Mouse (Mus musculus): ENCODE measurements around the gene Ltbp3. TPM values are rescaled to one million over a fixed set of nuclear protein-coding genes. Genes with fewer than 3 reads are reported as not detected.
A peak's percentile ranks its signal among the peaks of the same experiment; 100 is the strongest.

Gene Ltbp3
- total RNA-seq, 2 experiments from 2014 or later = 23.8 to 23.9 TPM

GRCm38 (mm10) chr19:5746907-5747363 lies 6.2 kb downstream of the Ltbp3 start:
- intact Hi-C loops (cut with DNase I) = no loop called here

GRCm38 (mm10) chr19:5749476-5749875 lies 8.8 kb downstream of the Ltbp3 start:
- intact Hi-C loops (cut with DNase I) = no loop called here
- no peak for DNase-seq

More at GRCm38 (mm10) chr19:5746907-5747363, 6.2 kb downstream of the Ltbp3 start:
- DNase-seq = no peak

GRCm38 (mm10) chr19:5750951-5751350 lies 10.2 kb downstream of the Ltbp3 start:
- intact Hi-C loops (cut with DNase I) = no loop called here

GRCm38 (mm10) chr19:5751742-5752141 lies 11.0 kb downstream of the Ltbp3 start:
- intact Hi-C loops (cut with DNase I) = no loop called here
- DNase-seq = peak; percentile 61

More at GRCm38 (mm10) chr19:5750951-5751350, 10.2 kb downstream of the Ltbp3 start:
- no peak for DNase-seq

- intact Hi-C loops (cut with DNase I) = no loop called here
These were observed 15.7 kb downstream of the Ltbp3 start for GRCm38 (mm10) chr19:5756321-5756985.

GRCm38 (mm10) chr19:5756991-5757636 lies 16.4 kb downstream of the Ltbp3 start:
- intact Hi-C loops (cut with DNase I) = no loop called here
- peak; percentile 38 for DNase-seq

More at GRCm38 (mm10) chr19:5756321-5756985, 15.7 kb downstream of the Ltbp3 start:
- DNase-seq = no peak

- peak; percentile 64 for DNase-seq
- intact Hi-C loops (cut with DNase I) = no loop called here
These were observed 18.2 kb downstream of the Ltbp3 start for GRCm38 (mm10) chr19:5758878-5759403.

- no peak for DNase-seq
- intact Hi-C loops (cut with DNase I) = no loop called here
These were observed 22.5 kb downstream of the Ltbp3 start for GRCm38 (mm10) chr19:5763163-5763562.

- intact Hi-C loops (cut with DNase I) = no loop called here
- no peak for DNase-seq
These were observed 26.6 kb downstream of the Ltbp3 start for GRCm38 (mm10) chr19:5767271-5767670.

GRCm38 (mm10) chr19:5770311-5770710 lies 29.6 kb downstream of the Ltbp3 start:
- intact Hi-C loops (cut with DNase I) = loop anchor here (10.0 kb wide), 1 partner anchor 56 kb away; no protein-coding TSS in a partner anchor
- DNase-seq = no peak

GRCm38 (mm10) chr19:5770925-5771860 lies 30.5 kb downstream of the Ltbp3 start, which contains the start of gene Scyl1:
Scyl1 (minus strand) TSS chr19:5771419.
- DNase-seq = peak; percentile 95
- intact Hi-C loops (cut with DNase I) = loop anchor here (10.0 kb wide), 1 partner anchor 56 kb away; no protein-coding TSS in a partner anchor

- no peak for DNase-seq
- intact Hi-C loops (cut with DNase I) = loop anchor here (10.0 kb wide), 1 partner anchor 63 kb away; no protein-coding TSS in a partner anchor
These were observed 36.8 kb downstream of the Ltbp3 start for GRCm38 (mm10) chr19:5777387-5778032.

GRCm38 (mm10) chr19:5778312-5778711 lies 37.6 kb downstream of the Ltbp3 start:
- no peak for DNase-seq
- intact Hi-C loops (cut with DNase I) = loop anchor here (10.0 kb wide), 1 partner anchor 64 kb away; no protein-coding TSS in a partner anchor

- intact Hi-C loops (cut with DNase I) = no loop called here
- peak; percentile 54 for DNase-seq
These were observed 39.5 kb downstream of the Ltbp3 start for GRCm38 (mm10) chr19:5780203-5780602.

- intact Hi-C loops (cut with DNase I) = no loop called here
- no peak for DNase-seq
These were observed 40.8 kb downstream of the Ltbp3 start for GRCm38 (mm10) chr19:5781532-5781931.

GRCm38 (mm10) chr19:5782121-5782520 lies 41.4 kb downstream of the Ltbp3 start:
- intact Hi-C loops (cut with DNase I) = no loop called here

GRCm38 (mm10) chr19:5784958-5785577 lies 44.4 kb downstream of the Ltbp3 start:
- intact Hi-C loops (cut with DNase I) = no loop called here
- no peak for DNase-seq

More at GRCm38 (mm10) chr19:5782121-5782520, 41.4 kb downstream of the Ltbp3 start:
- no peak for DNase-seq

GRCm38 (mm10) chr19:5786441-5787114 lies 45.9 kb downstream of the Ltbp3 start:
- DNase-seq = peak; percentile 86
- intact Hi-C loops (cut with DNase I) = no loop called here

All from left cerebral cortex, postnatal 4 days (tissue).